In the genomic region with DNA sequence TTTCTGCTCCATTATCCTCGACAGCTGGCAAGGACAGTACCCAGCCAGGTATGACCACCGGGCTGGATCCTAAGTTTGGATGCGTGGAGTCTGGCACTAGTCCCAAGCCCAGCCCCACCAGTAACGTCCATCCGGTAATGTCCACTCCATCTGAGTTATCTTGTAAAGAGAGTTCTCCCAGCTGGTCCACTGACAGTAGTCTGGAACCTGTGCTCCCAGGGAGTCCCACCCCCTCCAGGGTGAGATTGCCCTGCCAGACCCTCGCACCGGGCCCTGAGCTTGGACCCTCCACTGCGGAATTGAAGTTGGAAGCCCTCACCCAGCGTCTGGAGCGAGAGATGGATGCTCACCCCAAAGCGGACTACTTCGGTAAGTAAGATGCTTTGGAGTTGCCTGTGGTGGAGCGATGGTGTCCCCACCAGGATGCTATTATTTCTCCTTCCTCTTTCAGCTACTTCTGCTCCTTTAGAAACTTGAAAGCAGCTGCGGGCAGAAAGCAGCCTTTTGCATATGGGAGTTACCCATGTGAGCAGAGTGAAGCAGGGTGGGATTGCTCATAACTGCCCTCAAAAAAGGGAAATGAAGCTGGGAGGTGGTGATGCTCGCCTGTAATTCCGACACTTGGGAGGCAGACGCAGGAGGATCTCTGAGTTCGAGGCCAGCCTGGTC, we compare ENCODE assay signal across 8 mouse cellular contexts. TPM values are rescaled to one million over a fixed set of nuclear protein-coding genes. Genes with fewer than 3 reads are reported as not detected.
DNase-seq lines count a peak whose midpoint lies in the region; ATAC-seq and TF ChIP-seq lines count a peak whose summit lies in the region.

No protein-coding gene starts in this region.

- TF ChIP-seq POLR2A in myocyte (IDR thresholded peaks at IDR 0.05; ENCODE audit: insufficient read length, low read depth): no peak

- H3K9ac ChIP-seq in neural tube, embryonic 11.5 days (ENCODE audit: low read length): no peak overlapping the region
- peak overlapping the region; percentile 80 for H3K9ac ChIP-seq in heart, postnatal 0 days (replicated peaks; ENCODE audit: low read depth, low read length)
- H3K9ac ChIP-seq in liver, embryonic 12.5 days: peak overlapping the region; percentile 88

- H3K27ac ChIP-seq in neural tube, embryonic 11.5 days (ENCODE audit: low read depth, low read length): no peak overlapping the region
- H3K27ac ChIP-seq in heart, postnatal 0 days (ENCODE audit: low read depth): peak overlapping the region; percentile 89; the same call in 1 of the 2 replicates
- peak overlapping the region; percentile 90 for H3K27ac ChIP-seq in liver, embryonic 12.5 days

- peaks cover 65% of the 10 kb centered on the region for H3K79me2 ChIP-seq in myocyte (ENCODE audit: control insufficient read depth, insufficient read depth)

- peak overlapping the region; percentile 1; the same call in 1 of the 2 replicates for H3K4me3 ChIP-seq in neural tube, embryonic 11.5 days (ENCODE audit: low read depth, low read length)
- H3K4me3 ChIP-seq in heart, postnatal 0 days (ENCODE audit: low read depth, low read length): peak overlapping the region; percentile 64
- H3K4me3 ChIP-seq in liver, embryonic 12.5 days: peak overlapping the region; percentile 80
- peak overlapping the region; percentile 81 for H3K4me3 ChIP-seq in myocyte

- intact Hi-C loops in gastrocnemius, postnatal 14 days (cut with DNase I; ENCODE audit: low total_unique reads): loop anchor here (5.0 kb wide), 1 partner anchor 37 kb away; no protein-coding TSS in a partner anchor

- WGBS in neural tube, embryonic 11.5 days: 84% methylated on average over 18 of the region's 18 CpGs
- 45% methylated on average over 18 of the region's 18 CpGs for WGBS in heart, postnatal 0 days
- WGBS in liver, embryonic 12.5 days (ENCODE audit: insufficient replicate concordance): 60% methylated on average over 18 of the region's 18 CpGs

- H3K27me3 ChIP-seq in neural tube, embryonic 11.5 days (ENCODE audit: control insufficient read depth, insufficient read depth, low read length): no peaks in the 10 kb centered on the region
- no peaks in the 10 kb centered on the region for H3K27me3 ChIP-seq in heart, postnatal 0 days (ENCODE audit: control insufficient read depth, insufficient read depth, low read length)
- H3K27me3 ChIP-seq in liver, embryonic 12.5 days (replicated peaks): no peaks in the 10 kb centered on the region
- H3K27me3 ChIP-seq in myocyte (ENCODE audit: control insufficient read depth, insufficient read depth, insufficient read length): no peaks in the 10 kb centered on the region

- peaks cover 5% of the 10 kb centered on the region; the same call in 1 of the 2 replicates for H3K36me3 ChIP-seq in neural tube, embryonic 11.5 days (ENCODE audit: control insufficient read depth, insufficient read depth, low read length)
- peaks cover 21% of the 10 kb centered on the region; the same call in 1 of the 2 replicates for H3K36me3 ChIP-seq in heart, postnatal 0 days (replicated peaks; ENCODE audit: control insufficient read depth, insufficient read depth, low read length)
- peaks cover 50% of the 10 kb centered on the region for H3K36me3 ChIP-seq in liver, embryonic 12.5 days
- H3K36me3 ChIP-seq in myocyte (ENCODE audit: control insufficient read depth, insufficient read depth): peaks cover 8% of the 10 kb centered on the region

- TF ChIP-seq CTCF in heart, postnatal 0 days (IDR thresholded peaks at IDR 0.05; ENCODE audit: low read depth): no peak

- peak overlapping the region; percentile 3 for H3ac ChIP-seq in myocyte (ENCODE audit: control insufficient read depth, insufficient read length)

- TF ChIP-seq EP300 in heart, postnatal 0 days (IDR thresholded peaks at IDR 0.05; ENCODE audit: low read depth): no peak

- H3K4me1 ChIP-seq in neural tube, embryonic 11.5 days (ENCODE audit: control insufficient read depth, insufficient read depth, low read length): peaks cover 23% of the 10 kb centered on the region
- H3K4me1 ChIP-seq in heart, postnatal 0 days (ENCODE audit: control insufficient read depth, insufficient read depth): peaks cover 57% of the 10 kb centered on the region
- H3K4me1 ChIP-seq in liver, embryonic 12.5 days: peaks cover 74% of the 10 kb centered on the region

- no peaks in the 10 kb centered on the region for H3K9me3 ChIP-seq in neural tube, embryonic 11.5 days (ENCODE audit: control insufficient read depth, low read length)
- no peaks in the 10 kb centered on the region for H3K9me3 ChIP-seq in heart, postnatal 0 days (replicated peaks; ENCODE audit: control insufficient read depth, low read length)
- no peaks in the 10 kb centered on the region for H3K9me3 ChIP-seq in liver, embryonic 12.5 days (replicated peaks)

- peak overlapping the region; percentile 53 for H3K4me2 ChIP-seq in neural tube, embryonic 11.5 days (ENCODE audit: low read depth)
- H3K4me2 ChIP-seq in heart, postnatal 0 days (ENCODE audit: low read depth, low read length): peak overlapping the region; percentile 98
- peak overlapping the region; percentile 88 for H3K4me2 ChIP-seq in liver, embryonic 12.5 days
- peak overlapping the region; percentile 97 for H3K4me2 ChIP-seq in myocyte (ENCODE audit: low read depth)

- no peak for DNase-seq in neural tube, embryonic 11.5 days (ENCODE audit: low spot score)
- no peak for DNase-seq in neural tube, embryonic 10.5 days (ENCODE audit: extremely low spot score, low spot score)
- no peak for DNase-seq in heart, postnatal 0 days (ENCODE audit: low spot score)
- no peak for DNase-seq in right cerebral cortex, postnatal 14 days
- DNase-seq in ovary, postnatal 14 days (ENCODE audit: low spot score): no peak
- DNase-seq in gastrocnemius, postnatal 14 days: no peak

- no peak for ATAC-seq in neural tube, embryonic 11.5 days (ENCODE audit: insufficient read depth, low FRiP score, low TSS enrichment)
- ATAC-seq in heart, postnatal 0 days (ENCODE audit: insufficient read depth, low read depth): no peak
- no peak for ATAC-seq in liver, embryonic 12.5 days

TF ChIP-seq in myocyte, 11 proteins besides CTCF, POLR2A, EP300 and RAD21:
- TF ChIP-seq MYOD1 (IDR thresholded peaks at IDR 0.05; ENCODE audit: control insufficient read depth in 1 of 3, insufficient read length in 2 of 3, low read depth in 2 of 3) (no peak), TCF12 (IDR thresholded peaks at IDR 0.05; ENCODE audit: insufficient read depth, poor library complexity, severe bottlenecking) (no peak), CEBPB (IDR thresholded peaks at IDR 0.05; ENCODE audit: insufficient read depth, poor library complexity, severe bottlenecking) (no peak), REST (IDR thresholded peaks at IDR 0.05; ENCODE audit: insufficient read depth, insufficient read length) (no peak), POLR2AphosphoS2 (IDR thresholded peaks at IDR 0.05; ENCODE audit: insufficient read length, low read depth) (no peak), MYOG (IDR thresholded peaks at IDR 0.05; ENCODE audit: control insufficient read depth in 1 of 3, insufficient read depth in 1 of 3, insufficient read length in 2 of 3, low read depth in 2 of 3) (no peak), E2F4 (IDR thresholded peaks at IDR 0.05; ENCODE audit: insufficient read depth) (no peak)

RNA-seq across cellular contexts. Expression of gene Limd1, which starts 1.9 kb away (rescaled TPM):
- polyA plus RNA-seq in neural tube, embryonic 11.5 days (2014; fragmentation: Nextera tagmentation; extraction: Ambion mirVana): 48.1 and 52.4 TPM in 2 replicates
- total RNA-seq in heart, postnatal 0 days (2014; rRNA removed; ENCODE audit: low replicate concordance): 128 and 143 TPM in 2 replicates
- 40.2 and 42.4 TPM in 2 replicates for polyA plus RNA-seq in heart, postnatal 0 days (2015; fragmentation: Nextera tagmentation; extraction: Ambion mirVana)
- 30.4 and 30.9 TPM in 2 replicates for polyA plus RNA-seq in liver, embryonic 12.5 days (2016; fragmentation: Nextera tagmentation; extraction: Ambion mirVana)
- 23.5 TPM for polyA plus RNA-seq in myocyte (2012; fragmentation: generic; extraction: Trizol)
- total RNA-seq in gastrocnemius, postnatal 14 days (2021): 10 to 100 TPM; 29.4 to 31.2 TPM

RNA-seq across cellular contexts. Expression of gene Sacm1l, which starts 49.2 kb away (rescaled TPM):
- 52.4 and 56.3 TPM in 2 replicates for polyA plus RNA-seq in neural tube, embryonic 11.5 days (2014; fragmentation: Nextera tagmentation; extraction: Ambion mirVana)
- 29.9 and 32.9 TPM in 2 replicates for total RNA-seq in heart, postnatal 0 days (2014; rRNA removed; ENCODE audit: low replicate concordance)
- 36.4 and 38.9 TPM in 2 replicates for polyA plus RNA-seq in heart, postnatal 0 days (2015; fragmentation: Nextera tagmentation; extraction: Ambion mirVana)
- polyA plus RNA-seq in liver, embryonic 12.5 days (2016; fragmentation: Nextera tagmentation; extraction: Ambion mirVana): 36.3 and 36.7 TPM in 2 replicates
- polyA plus RNA-seq in myocyte (2012; fragmentation: generic; extraction: Trizol): 11.0 TPM
- total RNA-seq in gastrocnemius, postnatal 14 days (2021): 10 to 100 TPM; 19.2 to 23.7 TPM

Comparison
In these comparisons a context has a peak if more than half of its experiments do, and no peak if none do; other contexts are left out.
1. H3K4me3 ChIP-seq: peak in every context shown above with its lines; median percentile 81 in myocyte; 80 in liver, embryonic 12.5 days; 64 in heart, postnatal 0 days; 1 in neural tube, embryonic 11.5 days.